Mouse (Mus musculus): ENCODE data around the gene Btbd17.

The Btbd17 gene

DNA sequence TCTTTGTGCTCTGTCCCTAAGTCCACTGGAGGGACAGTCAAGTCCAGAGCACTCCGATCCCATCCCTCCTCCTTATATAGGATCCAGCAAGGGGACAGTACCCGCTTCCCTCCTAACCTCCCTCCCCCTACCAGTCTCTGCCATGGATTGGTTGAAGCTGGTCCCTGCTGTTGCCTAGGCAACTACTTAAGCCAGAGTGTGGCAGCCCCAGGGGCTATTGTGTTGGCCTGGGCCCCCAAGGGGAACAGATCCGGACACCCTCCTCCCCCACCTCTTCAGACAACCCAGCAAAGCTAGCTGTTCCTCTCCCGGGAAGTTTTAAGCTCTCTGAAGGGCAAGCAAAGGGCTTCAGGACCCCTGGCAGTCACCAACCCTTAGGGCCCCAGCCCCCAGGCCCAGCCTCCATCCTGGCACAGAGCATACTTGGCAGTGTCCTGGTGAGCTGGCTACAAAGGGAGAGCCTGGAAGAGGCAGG lies at the start of gene Btbd17:
Gene Btbd17 (minus strand): TSS at position 98 of the 475 bp plus-strand sequence.
- DNase-seq, result no peak

- peak; percentile 64 to 83 for DNase-seq
These were observed 48.9 kb upstream of the Btbd17 start for GRCm38 (mm10) chr11:114844464-114845220.

- peak in 1 of 2 experiments; percentile 49 for DNase-seq
These were observed 48.2 kb upstream of the Btbd17 start for GRCm38 (mm10) chr11:114843818-114844463.

DNA sequence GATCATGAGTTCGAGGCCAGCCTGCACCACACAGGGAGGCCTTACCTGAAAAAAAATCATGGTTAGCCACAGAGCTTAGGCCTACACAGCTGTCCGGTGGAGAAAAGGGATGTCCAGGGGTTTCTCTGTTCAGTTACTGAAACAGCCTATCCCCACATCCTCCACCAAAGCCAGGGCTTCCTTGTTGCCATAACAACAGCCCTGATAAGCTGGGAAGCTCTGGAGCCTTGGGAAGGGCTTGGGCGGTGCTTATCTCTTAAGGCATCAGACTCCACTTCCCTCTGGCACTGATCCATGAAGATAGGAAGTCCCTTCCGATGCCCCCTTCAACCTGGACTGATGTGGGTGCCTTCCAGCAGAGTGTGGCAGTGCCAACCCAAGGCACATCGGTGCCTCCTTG lies 37.4 kb upstream of the Btbd17 start:
- no peak for DNase-seq

DNA sequence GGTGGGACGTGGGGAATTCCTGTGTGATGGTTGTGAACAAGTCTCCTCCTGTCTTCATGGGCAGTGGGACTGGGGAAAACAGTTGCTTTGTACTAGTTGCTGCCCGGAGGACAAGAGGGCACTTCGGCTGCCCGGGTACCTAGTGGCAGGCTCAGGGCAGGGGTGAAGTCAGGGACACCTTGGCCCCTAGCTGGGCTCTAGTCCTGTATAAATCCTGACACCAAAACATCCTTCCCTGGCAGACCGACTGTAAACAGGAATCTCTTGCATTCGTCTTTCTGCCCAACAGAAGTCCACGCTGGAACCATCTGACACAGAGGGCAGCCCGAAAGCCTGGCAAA lies 34.7 kb upstream of the Btbd17 start:
- DNase-seq, result peak in 1 of 2 experiments; percentile 87

- peak; percentile 84 to 95 for DNase-seq
These were observed 34.0 kb upstream of the Btbd17 start for GRCm38 (mm10) chr11:114829499-114830432.

DNA sequence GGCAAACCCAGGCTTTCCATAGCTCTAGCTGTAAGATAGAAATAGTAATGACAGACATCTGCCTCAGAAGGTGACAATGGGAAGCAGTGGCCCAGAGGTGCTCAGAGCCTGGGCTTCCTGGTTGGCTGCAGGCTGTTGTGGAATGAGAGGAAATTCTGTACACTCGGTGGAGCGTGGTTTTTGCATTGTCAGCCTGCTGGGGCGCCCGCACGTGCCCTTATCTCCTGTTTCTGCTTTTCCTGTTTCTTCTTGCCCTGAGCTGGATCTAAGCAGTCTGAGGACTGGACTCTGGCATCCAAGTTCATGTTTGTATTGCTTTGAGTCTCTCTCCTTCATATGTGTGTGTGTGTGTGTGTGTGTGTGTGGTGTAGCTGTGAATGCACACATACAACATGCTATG lies 30.9 kb upstream of the Btbd17 start:
- peak; percentile 79 to 90 for DNase-seq

DNA sequence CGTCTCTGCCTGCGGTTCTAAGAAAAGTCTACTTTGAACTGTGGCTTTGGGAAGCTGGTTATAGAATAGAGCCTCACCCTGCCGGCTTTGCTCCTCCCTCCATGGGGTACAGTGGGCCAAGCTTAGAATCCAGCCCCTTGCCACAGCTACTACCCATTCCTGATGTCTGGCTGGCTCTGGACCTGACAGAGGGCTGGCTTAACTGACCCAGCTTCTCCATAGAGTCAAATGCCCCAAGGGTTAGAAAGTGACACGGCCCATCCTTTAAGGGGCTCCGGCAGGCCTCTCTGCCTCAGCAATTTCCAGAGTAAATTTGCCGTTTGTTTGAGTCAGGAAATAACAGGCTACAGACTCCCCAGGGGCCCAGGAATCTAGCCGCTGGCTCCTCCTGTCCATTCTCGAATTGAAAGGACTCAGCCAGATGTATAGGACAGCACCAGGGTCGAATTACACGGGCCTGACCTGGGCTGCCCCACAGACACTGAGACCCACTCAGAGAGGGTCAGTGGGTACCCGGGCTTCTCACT lies 27.5 kb upstream of the Btbd17 start:
- DNase-seq, result no peak

DNA sequence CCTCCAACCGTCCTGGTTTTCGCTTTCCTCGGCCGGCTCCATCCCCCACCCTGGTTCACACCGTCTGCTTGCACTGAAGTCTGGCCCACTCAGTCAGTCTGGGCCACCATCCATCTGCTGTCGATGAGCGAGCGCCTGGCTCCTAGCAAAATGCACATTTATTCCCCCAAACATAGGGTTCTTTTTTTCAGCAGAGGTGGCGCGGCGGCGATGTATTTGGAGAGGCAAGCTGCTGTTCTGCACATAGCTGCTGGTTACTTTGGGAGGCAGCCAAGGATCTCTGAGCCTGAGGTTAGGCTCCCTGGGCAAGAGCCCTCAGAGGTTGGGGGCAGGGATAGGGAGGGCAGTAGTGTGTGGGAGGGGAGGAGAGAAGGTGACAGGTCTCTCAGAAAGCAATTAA lies 27.0 kb upstream of the Btbd17 start:
- DNase-seq, result peak; percentile 87 to 89

DNA sequence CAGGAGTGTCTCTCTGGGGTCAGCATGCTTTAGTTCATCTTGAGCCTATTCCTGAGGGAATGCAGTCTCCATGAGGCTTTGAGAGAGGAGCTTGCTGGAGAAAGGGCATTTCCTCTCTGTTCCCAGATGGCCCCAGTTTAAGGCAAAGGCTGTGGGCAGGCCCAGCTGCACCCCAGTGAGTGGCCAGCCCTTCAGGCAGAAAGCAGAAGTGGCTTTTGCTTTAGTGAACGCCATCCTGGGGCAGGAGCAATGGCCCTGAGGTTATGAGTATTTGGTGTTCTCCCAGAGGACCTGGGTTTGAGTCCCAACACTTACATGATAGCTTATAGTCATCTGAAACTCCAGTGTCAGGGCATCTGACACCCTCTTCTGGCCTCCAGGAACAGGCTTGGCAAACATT lies 25.6 kb upstream of the Btbd17 start:
- no peak for DNase-seq

DNA sequence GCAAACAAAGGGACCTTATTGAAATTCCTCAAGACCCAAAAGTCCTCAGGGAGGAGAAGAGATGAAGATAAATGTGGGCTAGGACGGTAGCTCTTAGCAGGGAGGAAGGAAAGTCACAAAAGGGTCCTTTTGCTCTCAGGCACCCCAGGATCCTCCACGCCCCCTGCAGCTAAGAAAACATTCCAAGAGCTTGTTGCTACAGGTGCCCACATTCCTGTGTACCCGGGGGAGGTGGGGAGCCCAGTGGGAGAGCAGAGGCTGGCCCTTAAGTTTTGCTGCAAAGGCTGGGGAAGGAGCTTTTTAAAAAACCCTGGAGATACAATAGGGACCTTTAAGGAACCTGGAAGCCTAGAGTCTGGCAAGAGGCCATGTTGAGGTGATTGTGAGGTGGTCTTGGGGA lies 24.7 kb upstream of the Btbd17 start:
- no peak for DNase-seq

GRCm38 (mm10) chr11:114819110-114819509 lies 23.4 kb upstream of the Btbd17 start:
- DNase-seq, result no peak

GRCm38 (mm10) chr11:114818185-114818584 lies 22.4 kb upstream of the Btbd17 start:
- DNase-seq, result no peak

GRCm38 (mm10) chr11:114816934-114817333 lies 21.2 kb upstream of the Btbd17 start:
- DNase-seq, result no peak

GRCm38 (mm10) chr11:114814873-114815592 lies 19.3 kb upstream of the Btbd17 start:
- no peak for DNase-seq

GRCm38 (mm10) chr11:114812731-114813240 lies 17.0 kb upstream of the Btbd17 start:
- DNase-seq, result peak; percentile 91 to 96

DNA sequence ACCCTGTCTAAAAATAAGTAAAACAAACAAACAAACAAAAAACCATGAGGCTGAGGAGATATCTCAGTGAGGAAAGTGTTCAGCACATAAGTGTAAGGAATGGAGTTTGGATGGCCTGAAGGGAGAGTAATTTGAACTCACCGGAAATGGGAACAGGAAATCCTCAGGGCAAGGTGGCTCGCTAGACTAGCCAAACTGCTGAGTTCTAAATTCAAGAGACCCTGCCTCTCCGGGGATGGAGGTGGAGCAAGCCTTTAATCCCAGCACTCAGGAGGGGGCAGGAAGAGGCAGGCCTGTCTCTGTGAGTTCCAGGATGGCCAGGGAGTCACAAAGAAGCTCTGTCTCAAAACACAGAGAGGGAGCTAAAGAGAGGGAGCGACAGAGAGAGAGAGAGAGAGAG lies 14.6 kb upstream of the Btbd17 start:
- DNase-seq, result no peak

DNA sequence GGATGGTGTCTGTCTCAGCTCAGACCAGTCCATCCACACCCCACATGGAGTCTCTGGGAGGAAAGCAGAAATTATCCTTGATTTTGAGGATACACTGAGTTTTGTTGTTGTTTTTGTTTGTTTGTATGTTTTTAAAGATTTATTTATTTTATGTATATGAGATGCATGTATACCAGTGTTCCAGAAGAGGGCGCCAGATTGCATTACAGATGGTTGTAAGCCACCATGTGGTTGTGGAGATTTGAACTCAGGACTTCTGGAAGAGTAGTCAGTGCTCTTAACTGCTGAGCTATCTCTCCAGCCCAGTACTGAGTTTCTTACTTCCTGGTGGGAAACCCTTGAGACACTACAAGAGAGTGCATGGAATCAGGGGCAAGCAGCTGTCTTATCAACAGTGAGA lies 13.6 kb upstream of the Btbd17 start:
- DNase-seq, result peak in 1 of 2 experiments; percentile 36

GRCm38 (mm10) chr11:114807686-114808427 lies 12.1 kb upstream of the Btbd17 start:
- DNase-seq, result no peak

GRCm38 (mm10) chr11:114807025-114807424 lies 11.3 kb upstream of the Btbd17 start:
- DNase-seq, result no peak

DNA sequence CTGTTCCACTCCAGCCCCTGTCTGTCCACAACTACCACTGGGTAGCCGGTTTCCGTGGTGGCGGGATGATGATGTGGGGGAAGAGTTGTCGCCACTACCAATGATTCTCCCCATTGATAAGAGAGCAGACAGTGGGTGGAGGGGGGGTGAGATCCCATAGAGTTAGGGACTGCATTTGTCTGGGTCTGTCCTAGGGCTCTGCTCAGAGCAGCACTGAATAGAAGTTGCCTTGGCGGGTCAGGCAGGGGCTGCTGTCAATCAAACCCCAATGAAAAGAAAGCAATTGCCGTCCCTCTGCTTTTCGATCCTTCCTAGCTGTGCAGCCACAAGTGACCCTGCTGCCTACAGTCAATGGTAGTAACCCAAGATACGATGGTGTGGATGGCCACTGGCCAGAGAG lies 8.2 kb upstream of the Btbd17 start:
- no peak for DNase-seq
